Mouse (Mus musculus): ENCODE measurements around the gene Pdcd6ip. TPM values are rescaled to one million over a fixed set of nuclear protein-coding genes. Genes with fewer than 3 reads are reported as not detected.

Pdcd6ip gene
- total and polyA plus RNA-seq, 2 experiments from 2014 or later: 38.3 to 44.2 TPM

DNA sequence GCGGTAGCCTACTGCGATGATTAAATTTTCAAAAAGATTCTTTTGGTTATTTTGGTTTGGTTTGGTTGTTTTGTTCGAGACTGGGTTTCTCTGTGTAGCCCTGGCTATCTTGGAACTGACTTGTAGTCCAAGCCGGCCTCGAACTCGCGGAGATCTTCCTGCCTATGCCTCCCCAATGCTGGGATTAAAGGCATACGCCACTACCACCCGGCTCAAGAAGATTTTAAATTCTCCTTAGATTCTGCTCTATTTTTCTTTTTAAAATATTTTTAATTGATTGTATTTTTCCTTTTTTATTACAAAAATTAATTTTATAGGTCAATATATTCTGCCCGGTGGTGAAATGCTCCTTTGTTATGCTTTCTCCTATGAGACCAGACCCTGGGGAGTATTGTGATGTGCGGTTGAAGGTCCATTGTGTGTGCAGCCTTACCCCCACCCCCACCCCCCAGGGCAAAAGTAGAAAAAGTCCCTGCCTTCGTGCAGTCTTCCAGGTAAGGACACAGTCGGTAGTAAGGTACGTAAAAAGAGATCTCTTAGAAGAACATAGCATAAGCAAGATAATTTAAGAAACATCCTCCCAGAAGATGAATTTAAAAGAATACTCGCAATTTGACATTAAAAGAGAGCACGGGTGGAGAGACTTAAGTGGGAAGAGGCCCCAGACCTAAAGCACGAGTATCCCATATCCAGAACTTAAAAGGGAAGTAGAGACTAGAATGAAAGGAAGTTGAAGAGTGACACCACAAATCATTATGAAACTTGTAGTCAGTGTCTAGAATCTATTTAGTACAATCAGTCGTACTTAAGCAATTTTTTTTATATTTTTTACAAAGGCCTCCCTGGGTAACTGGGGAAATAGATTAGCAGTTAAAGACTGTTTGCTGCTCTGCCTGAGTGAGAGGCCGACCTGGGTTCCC lies 562 bp upstream of the Pdcd6ip start:
- Histone ChIP-seq H3K4me2 (ENCODE audit: low read depth, low read length) (peak overlapping the region; percentile 82), H3K36me3 (replicated peaks; ENCODE audit: control insufficient read depth, insufficient read depth, low read length) (no peaks in the 10 kb centered on the region), H3K27me3 (ENCODE audit: control insufficient read depth, insufficient read depth, low read length) (no peaks in the 10 kb centered on the region), H3K27ac (ENCODE audit: low read depth) (peak overlapping the region; percentile 98), H3K9ac (replicated peaks; ENCODE audit: low read depth, low read length) (peak overlapping the region; percentile 97), H3K4me1 (ENCODE audit: control insufficient read depth, insufficient read depth) (peaks cover 27% of the 10 kb centered on the region), H3K9me3 (replicated peaks; ENCODE audit: control insufficient read depth, low read length) (no peaks in the 10 kb centered on the region), H3K4me3 (ENCODE audit: low read depth, low read length) (peak overlapping the region; percentile 98)
- no peak for TF ChIP-seq CTCF (IDR thresholded peaks at IDR 0.05; ENCODE audit: low read depth)
- no peak for TF ChIP-seq EP300 (IDR thresholded peaks at IDR 0.05; ENCODE audit: low read depth)
- no peak for ATAC-seq (ENCODE audit: insufficient read depth, low read depth)
- WGBS: 52% methylated on average over 19 of the region's 19 CpGs
- no peak for DNase-seq (ENCODE audit: low spot score)

DNA sequence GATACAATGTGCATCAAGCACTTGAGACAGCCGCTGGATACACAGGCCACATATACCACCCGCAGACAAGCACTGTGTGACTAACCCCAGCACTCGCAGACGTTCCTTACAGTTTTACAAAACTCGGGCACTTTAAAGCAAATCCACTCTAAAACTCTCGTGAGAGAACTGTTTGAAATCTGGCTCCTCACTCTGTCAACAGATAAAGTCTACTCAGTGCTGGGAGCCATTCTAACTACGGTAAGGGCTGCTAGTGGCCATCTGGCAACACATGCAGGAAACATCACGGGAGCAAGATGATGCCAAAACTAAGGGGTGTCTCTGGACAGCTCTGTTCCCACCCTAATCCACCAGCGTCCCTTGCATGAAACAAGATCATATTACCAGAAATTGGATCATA lies 1.2 kb downstream of the Pdcd6ip start:
- Histone ChIP-seq H3K9ac (replicated peaks; ENCODE audit: low read depth, low read length) (peak overlapping the region; percentile 97), H3K27me3 (ENCODE audit: control insufficient read depth, insufficient read depth, low read length) (no peaks in the 10 kb centered on the region), H3K4me3 (ENCODE audit: low read depth, low read length) (peak overlapping the region; percentile 98), H3K27ac (ENCODE audit: low read depth) (peak overlapping the region; percentile 98), H3K9me3 (replicated peaks; ENCODE audit: control insufficient read depth, low read length) (no peaks in the 10 kb centered on the region), H3K36me3 (replicated peaks; ENCODE audit: control insufficient read depth, insufficient read depth, low read length) (no peaks in the 10 kb centered on the region), H3K4me2 (ENCODE audit: low read depth, low read length) (peak overlapping the region; percentile 82), H3K4me1 (ENCODE audit: control insufficient read depth, insufficient read depth) (peaks cover 27% of the 10 kb centered on the region)
- DNase-seq (ENCODE audit: low spot score) (peak; percentile 47), ATAC-seq (ENCODE audit: insufficient read depth, low read depth) (no peak)
- TF ChIP-seq CTCF (IDR thresholded peaks at IDR 0.05; ENCODE audit: low read depth) (no peak), EP300 (IDR thresholded peaks at IDR 0.05; ENCODE audit: low read depth) (no peak)
- WGBS: 22% methylated on average over 9 of the region's 9 CpGs

DNA sequence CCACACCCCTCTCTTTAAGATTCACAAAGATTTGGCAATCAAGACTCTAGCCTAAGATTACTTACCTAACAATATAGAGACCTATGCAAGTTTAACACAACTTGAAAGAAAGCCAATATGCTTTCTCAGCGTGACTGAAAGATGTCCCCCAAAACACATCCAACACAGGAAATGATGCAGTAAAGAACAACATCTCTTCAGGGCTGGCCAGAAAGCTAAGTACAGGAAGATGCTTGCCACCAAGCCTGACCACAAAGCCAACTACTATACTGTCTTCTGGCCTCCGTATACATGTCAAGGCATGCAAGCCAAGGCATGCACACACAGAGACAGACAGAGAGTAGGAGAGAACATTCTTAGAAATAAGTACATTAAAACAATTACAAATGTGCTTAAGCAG lies 2.0 kb downstream of the Pdcd6ip start:
- ATAC-seq (ENCODE audit: insufficient read depth, low read depth) (no peak), DNase-seq (ENCODE audit: low spot score) (no peak)
- Histone ChIP-seq H3K9me3 (replicated peaks; ENCODE audit: control insufficient read depth, low read length) (no peaks in the 10 kb centered on the region), H3K36me3 (replicated peaks; ENCODE audit: control insufficient read depth, insufficient read depth, low read length) (no peaks in the 10 kb centered on the region), H3K4me1 (ENCODE audit: control insufficient read depth, insufficient read depth) (peaks cover 27% of the 10 kb centered on the region), H3K9ac (replicated peaks; ENCODE audit: low read depth, low read length) (peak overlapping the region; percentile 97; the same call in 1 of the 2 replicates), H3K27ac (ENCODE audit: low read depth) (no peak overlapping the region), H3K4me3 (ENCODE audit: low read depth, low read length) (peak overlapping the region; percentile 98), H3K27me3 (ENCODE audit: control insufficient read depth, insufficient read depth, low read length) (no peaks in the 10 kb centered on the region), H3K4me2 (ENCODE audit: low read depth, low read length) (peak overlapping the region; percentile 82)
- WGBS: 59% methylated on average over 2 of the region's 2 CpGs
- TF ChIP-seq EP300 (IDR thresholded peaks at IDR 0.05; ENCODE audit: low read depth) (no peak), CTCF (IDR thresholded peaks at IDR 0.05; ENCODE audit: low read depth) (no peak)

DNA sequence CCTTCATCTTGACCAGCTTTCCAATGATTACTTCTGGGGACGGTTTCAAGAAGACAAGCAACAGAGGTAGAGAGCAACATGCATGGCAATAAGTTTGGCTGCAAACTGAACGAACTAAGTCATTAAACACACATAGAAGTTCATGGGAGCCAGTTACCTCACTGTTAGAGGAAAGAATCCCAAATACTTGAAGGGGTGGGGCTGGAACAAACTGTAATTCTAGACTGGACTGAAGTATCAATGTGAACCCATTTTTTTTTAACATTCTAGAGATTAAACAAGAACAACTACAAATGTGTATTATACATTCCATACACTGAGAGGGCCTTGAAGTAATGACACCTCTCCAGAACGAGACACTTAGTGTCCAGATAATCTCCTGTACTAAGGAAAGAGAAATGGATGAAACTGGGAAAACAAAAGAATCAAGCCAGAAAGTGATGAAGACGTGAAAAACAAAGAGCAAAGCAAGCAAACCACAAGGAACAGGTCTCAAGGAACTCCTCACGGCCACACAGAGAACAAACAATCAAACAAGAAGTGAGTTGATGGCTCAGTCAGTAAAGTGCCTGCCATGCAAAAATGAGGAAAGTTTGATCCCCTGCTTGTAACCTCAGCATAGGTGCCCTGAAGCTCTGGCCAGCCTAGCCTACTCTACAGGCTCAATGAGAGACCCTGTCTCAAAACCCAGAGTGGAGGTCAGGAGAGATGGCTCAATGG lies 6.5 kb downstream of the Pdcd6ip start:
- H3K9ac ChIP-seq (replicated peaks; ENCODE audit: low read depth, low read length): no peak overlapping the region
- H3K9me3 ChIP-seq (replicated peaks; ENCODE audit: control insufficient read depth, low read length): no peaks in the 10 kb centered on the region
- WGBS: 73% methylated on average over 5 of the region's 5 CpGs
- no peak overlapping the region for H3K4me2 ChIP-seq (ENCODE audit: low read depth, low read length)
- peaks cover 24% of the 10 kb centered on the region for H3K36me3 ChIP-seq (replicated peaks; ENCODE audit: control insufficient read depth, insufficient read depth, low read length)
- H3K4me1 ChIP-seq (ENCODE audit: control insufficient read depth, insufficient read depth): peaks cover 16% of the 10 kb centered on the region
- no peak for TF ChIP-seq CTCF (IDR thresholded peaks at IDR 0.05; ENCODE audit: low read depth)
- no peak for TF ChIP-seq EP300 (IDR thresholded peaks at IDR 0.05; ENCODE audit: low read depth)
- no peaks in the 10 kb centered on the region for H3K27me3 ChIP-seq (ENCODE audit: control insufficient read depth, insufficient read depth, low read length)
- DNase-seq (ENCODE audit: low spot score) (no peak), ATAC-seq (ENCODE audit: insufficient read depth, low read depth) (no peak)
- H3K4me3 ChIP-seq (ENCODE audit: low read depth, low read length): no peak overlapping the region
- H3K27ac ChIP-seq (ENCODE audit: low read depth): no peak overlapping the region

DNA sequence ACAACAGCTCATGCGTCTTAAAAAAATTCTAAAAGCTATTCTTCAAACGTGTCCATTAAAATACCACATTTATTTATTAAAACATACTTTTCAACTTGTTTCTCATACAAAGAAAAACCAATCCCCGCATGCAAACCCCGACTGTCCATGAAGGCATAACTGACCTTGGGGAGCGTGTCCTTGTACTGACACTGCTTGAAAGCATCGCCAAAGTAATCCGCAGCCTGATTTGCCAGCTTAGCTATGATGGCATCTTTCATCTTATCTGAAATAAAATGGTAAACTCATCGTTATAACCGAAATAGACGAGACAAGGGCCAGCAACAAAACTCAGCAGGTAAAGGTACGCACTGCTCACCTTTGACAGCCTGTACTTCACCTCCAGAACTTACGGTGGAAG lies 20.6 kb downstream of the Pdcd6ip start:
- Histone ChIP-seq H3K27ac (ENCODE audit: low read depth) (no peak overlapping the region), H3K36me3 (replicated peaks; ENCODE audit: control insufficient read depth, insufficient read depth, low read length) (peaks cover 81% of the 10 kb centered on the region)

More for the DNA sequence above, 20.6 kb downstream of the Pdcd6ip start:
- Histone ChIP-seq H3K4me2 (ENCODE audit: low read depth, low read length) (no peak overlapping the region), H3K9ac (replicated peaks; ENCODE audit: low read depth, low read length) (no peak overlapping the region), H3K27me3 (ENCODE audit: control insufficient read depth, insufficient read depth, low read length) (no peaks in the 10 kb centered on the region), H3K4me3 (ENCODE audit: low read depth, low read length) (no peak overlapping the region), H3K4me1 (ENCODE audit: control insufficient read depth, insufficient read depth) (peaks cover 4% of the 10 kb centered on the region; the same call in 1 of the 2 replicates), H3K9me3 (replicated peaks; ENCODE audit: control insufficient read depth, low read length) (no peaks in the 10 kb centered on the region)
- ATAC-seq (ENCODE audit: insufficient read depth, low read depth): no peak
- TF ChIP-seq CTCF (IDR thresholded peaks at IDR 0.05; ENCODE audit: low read depth) (no peak), EP300 (IDR thresholded peaks at IDR 0.05; ENCODE audit: low read depth) (no peak)
- WGBS: 88% methylated on average over 12 of the region's 12 CpGs
- no peak for DNase-seq (ENCODE audit: low spot score)

Data from heart, postnatal 0 days (tissue).